In the genomic region with DNA sequence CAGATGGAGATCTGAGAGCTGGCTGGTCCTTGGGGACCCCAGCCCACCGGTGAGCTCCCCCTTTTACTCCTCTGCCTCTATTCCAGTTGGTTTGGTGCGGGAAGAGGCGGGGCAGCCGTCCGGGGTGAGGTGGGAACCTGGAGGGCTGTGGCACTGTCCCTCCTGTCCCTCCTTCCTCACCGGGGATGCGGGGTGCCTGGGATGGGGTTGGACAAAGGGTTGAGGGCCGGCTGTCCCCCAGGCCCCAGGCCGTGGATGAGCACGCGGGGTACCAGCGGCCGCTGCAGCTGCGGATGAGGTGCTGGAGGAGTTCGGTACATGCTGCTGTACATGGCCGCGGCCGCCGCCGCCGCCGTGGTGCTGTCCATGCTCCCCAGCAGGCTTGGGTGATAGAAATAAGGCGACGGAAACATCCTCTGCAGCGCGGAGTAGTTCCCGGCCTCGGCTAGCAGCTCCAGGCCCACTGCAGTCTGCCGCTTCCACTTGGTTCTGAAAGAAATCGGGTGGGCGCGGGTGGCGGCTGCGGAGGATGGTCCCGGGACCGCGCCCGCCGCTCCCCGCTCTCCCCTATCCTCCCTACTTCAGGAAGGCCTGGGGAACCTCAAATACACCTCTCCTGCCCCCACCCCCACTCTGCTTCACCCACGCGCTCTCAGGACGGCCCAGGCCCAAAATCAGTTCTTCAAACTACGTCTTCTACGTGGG, we compare ENCODE assay signal across 8 mouse cellular contexts. TPM values are rescaled to one million over a fixed set of nuclear protein-coding genes. Genes with fewer than 3 reads are reported as not detected.
DNase-seq lines count a peak whose midpoint lies in the region; ATAC-seq and TF ChIP-seq lines count a peak whose summit lies in the region.

No protein-coding gene starts in this region.

- H3K4me3 ChIP-seq in heart, embryonic 14.5 days (ENCODE audit: control insufficient read depth in 1 of 2, insufficient read depth in 1 of 2, low read depth in 1 of 2, low read length in 2 of 2), result no peak overlapping the region; a peak in 1 of 4 replicates
- H3K4me3 ChIP-seq in heart, adult 2 months, result no peak overlapping the region
- H3K4me3 ChIP-seq in hindbrain, embryonic 10.5 days, result peak overlapping the region; percentile 38
- H3K4me3 ChIP-seq in midbrain, embryonic 15.5 days, result peak overlapping the region; percentile 36

- no peaks in the 10 kb centered on the region for H3K79me2 ChIP-seq in heart, adult 2 months (replicated peaks; ENCODE audit: control insufficient read depth, insufficient read depth, low read length)

- intact Hi-C loops in heart, adult 2 months (cut with DNase I), result loop anchor here (2.0 kb wide), 1 partner anchor 19 kb away; no protein-coding TSS in a partner anchor

- WGBS in heart, embryonic 14.5 days, result 1% methylated on average over 45 of the region's 45 CpGs
- WGBS in heart, adult 2 months, result 1% methylated on average over 44 of the region's 45 CpGs
- under 1% methylated on average over 45 of the region's 45 CpGs for WGBS in hindbrain, embryonic 10.5 days
- under 1% methylated on average over 44 of the region's 45 CpGs for WGBS in midbrain, embryonic 15.5 days

- peaks cover 91% of the 10 kb centered on the region for H3K27me3 ChIP-seq in heart, embryonic 14.5 days (ENCODE audit: control insufficient read depth, insufficient read depth, low read length)
- H3K27me3 ChIP-seq in heart, adult 2 months (ENCODE audit: control insufficient read depth, insufficient read depth, low read length), result peaks cover 34% of the 10 kb centered on the region
- H3K27me3 ChIP-seq in hindbrain, embryonic 10.5 days (ENCODE audit: insufficient read depth, poor library complexity, severe bottlenecking), result peaks cover 100% of the 10 kb centered on the region
- peaks cover 51% of the 10 kb centered on the region for H3K27me3 ChIP-seq in midbrain, embryonic 15.5 days (replicated peaks)

- TF ChIP-seq EP300 in heart, adult 2 months (IDR thresholded peaks at IDR 0.05; ENCODE audit: insufficient read depth, low read depth, low read length), result no peak

- TF ChIP-seq POLR2A in heart, adult 2 months (IDR thresholded peaks at IDR 0.05; ENCODE audit: insufficient read depth, low read depth, low read length), result no peak

- TF ChIP-seq CTCF in heart, adult 2 months (IDR thresholded peaks at IDR 0.05), result no peak

- H3K4me1 ChIP-seq in heart, embryonic 14.5 days (ENCODE audit: control insufficient read depth in 2 of 2, insufficient read depth in 2 of 2, low read length in 2 of 2), result peaks cover 0 to 11% of the 10 kb centered on the region in 2 experiments; a peak in 3 of 4 replicates
- H3K4me1 ChIP-seq in heart, adult 2 months (ENCODE audit: control insufficient read depth, insufficient read depth, low read length), result no peaks in the 10 kb centered on the region
- peaks cover 39% of the 10 kb centered on the region for H3K4me1 ChIP-seq in hindbrain, embryonic 10.5 days (replicated peaks)
- peaks cover 34% of the 10 kb centered on the region for H3K4me1 ChIP-seq in midbrain, embryonic 15.5 days

- H3K9ac ChIP-seq in heart, embryonic 14.5 days (ENCODE audit: low read length), result no peak overlapping the region
- H3K9ac ChIP-seq in heart, adult 2 months (ENCODE audit: low read depth, low read length), result no peak overlapping the region
- H3K9ac ChIP-seq in midbrain, embryonic 15.5 days, result peak overlapping the region; percentile 19; the same call in 1 of the 2 replicates

- ATAC-seq in heart, embryonic 14.5 days (ENCODE audit: insufficient number of reproducible peaks, insufficient read depth, low FRiP score, low read depth), result no peak
- 0 out of 2 replicates have a peak, but pooled peaks have one; percentile 22 for ATAC-seq in midbrain, embryonic 15.5 days (replicated peaks)

- no peak for DNase-seq in heart, adult 2 months
- peak; percentile 64 for DNase-seq in cerebellum, adult 9-10 months
- DNase-seq in hindbrain, embryonic 10.5 days (ENCODE audit: low spot score), result peak; percentile 69
- DNase-seq in layer of hippocampus, adult 9-11 months, result no peak
- DNase-seq in thymus, postnatal 14 days, result no peak
- DNase-seq in right cerebral cortex, adult 18-20 months, result no peak

- peak overlapping the region; percentile 31 for H3K4me2 ChIP-seq in heart, embryonic 14.5 days (ENCODE audit: low read length)
- peak overlapping the region; percentile 42 for H3K4me2 ChIP-seq in midbrain, embryonic 15.5 days

- no peaks in the 10 kb centered on the region for H3K9me3 ChIP-seq in heart, embryonic 14.5 days (ENCODE audit: control insufficient read depth, low read length)
- no peaks in the 10 kb centered on the region for H3K9me3 ChIP-seq in hindbrain, embryonic 10.5 days
- no peaks in the 10 kb centered on the region for H3K9me3 ChIP-seq in midbrain, embryonic 15.5 days

- H3K36me3 ChIP-seq in heart, embryonic 14.5 days (ENCODE audit: control insufficient read depth, insufficient read depth, low read length), result no peaks in the 10 kb centered on the region
- H3K36me3 ChIP-seq in heart, adult 2 months (ENCODE audit: control insufficient read depth, insufficient read depth, low read length), result no peaks in the 10 kb centered on the region
- H3K36me3 ChIP-seq in hindbrain, embryonic 10.5 days, result no peaks in the 10 kb centered on the region
- no peaks in the 10 kb centered on the region for H3K36me3 ChIP-seq in midbrain, embryonic 15.5 days (replicated peaks)

- no peak overlapping the region for H3K27ac ChIP-seq in heart, embryonic 14.5 days (replicated peaks in 1 of 2; ENCODE audit: control insufficient read depth in 1 of 2, insufficient read depth in 1 of 2, low read depth in 2 of 2, low read length in 2 of 2)
- no peak overlapping the region for H3K27ac ChIP-seq in heart, adult 2 months
- H3K27ac ChIP-seq in hindbrain, embryonic 10.5 days, result peak overlapping the region; percentile 67
- peak overlapping the region; percentile 73 for H3K27ac ChIP-seq in midbrain, embryonic 15.5 days

RNA-seq across cellular contexts. Expression of a gene that starts 4.6 kb away (rescaled TPM):
- not detected in 2 replicates for polyA plus RNA-seq in heart, embryonic 14.5 days (2014; fragmentation: Nextera tagmentation; extraction: Ambion mirVana)
- total RNA-seq in heart, adult 2 months (2021), result not detected
- not detected in 2 replicates for polyA plus RNA-seq in heart, adult 2 months (2012; rRNA removed)
- 1.1 and 1.4 TPM in 2 replicates for polyA plus RNA-seq in hindbrain, embryonic 10.5 days (2016; fragmentation: Nextera tagmentation; extraction: Ambion mirVana)
- polyA plus RNA-seq in midbrain, embryonic 15.5 days (2015; fragmentation: Nextera tagmentation; extraction: Ambion mirVana), result 7.8 and 8.5 TPM in 2 replicates

Comparison
In these comparisons a context has a peak if more than half of its experiments do, and no peak if none do; other contexts are left out.
1. H3K27ac ChIP-seq: peak in hindbrain, embryonic 10.5 days (single experiment) and midbrain, embryonic 15.5 days (single experiment); none in heart, embryonic 14.5 days (0 of 2) and heart, adult 2 months (single experiment).
2. H3K4me3 ChIP-seq: peak in hindbrain, embryonic 10.5 days (single experiment) and midbrain, embryonic 15.5 days (single experiment); none in heart, embryonic 14.5 days (0 of 2) and heart, adult 2 months (single experiment).
3. DNase-seq: peak in cerebellum, adult 9-10 months (single experiment) and hindbrain, embryonic 10.5 days (single experiment); none in heart, adult 2 months (0 of 2), layer of hippocampus, adult 9-11 months (single experiment), thymus, postnatal 14 days (single experiment) and right cerebral cortex, adult 18-20 months (single experiment).